Mouse (Mus musculus) large intestine, adult 2 months (tissue): ENCODE measurements around the gene Mmgt2. TPM values are rescaled to one million over a fixed set of nuclear protein-coding genes. Genes with fewer than 3 reads are reported as not detected.
A peak's percentile ranks its signal among the peaks of the same experiment; 100 is the strongest.

ENCODE experiments used
- DNase-seq: peaks from one replicate; pipeline ENCODE4 v3.0.0-alpha.2; 2012; ENCODE audit warnings: low read depth, low spot score
- WGBS: fragments of 180-500 bp; shearing (Covaris S2); methylation state at CpG from one replicate; pipeline ENCODE4 v1.1.7; 2018; 5-methylcytosine and 5-hydroxymethylcytosine counted together
- polyA plus RNA-seq: library from polyadenylated mRNA; depleted of rRNA; stranded (reverse); fragments of >200 nt; gene quantifications from 2 replicates; pipeline ENCODE4 v1.2.3, GENCODE M21; 2012

Gene Mmgt2
- polyA plus RNA-seq, 1 experiment = 36.1 TPM

- 66% methylated on average over 4 of the region's 4 CpGs for WGBS
- no peak for DNase-seq
Measured at GRCm38 (mm10) chr11:62615456-62615855, 33.0 kb upstream of the Mmgt2 start.

DNA sequence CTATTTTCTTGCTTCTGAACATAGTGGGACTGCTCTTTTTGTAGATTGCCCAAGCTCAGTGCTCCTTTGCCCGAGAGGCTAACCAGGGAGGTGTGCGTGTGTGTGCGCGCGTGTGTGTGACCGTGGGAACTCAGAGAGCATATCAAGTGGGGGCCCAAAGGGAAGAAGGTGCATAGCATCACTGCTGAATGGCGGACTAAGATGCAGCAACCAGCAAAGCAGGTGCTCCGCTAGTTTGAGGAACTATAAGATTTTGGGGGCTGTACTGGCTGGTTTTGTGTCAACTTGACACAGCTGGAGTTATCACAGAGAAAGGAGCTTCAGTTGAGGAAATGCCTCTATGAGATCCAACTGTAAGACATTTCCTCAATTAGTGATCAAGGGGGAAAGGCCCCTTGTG lies 27.4 kb upstream of the Mmgt2 start:
- 92% methylated on average over 8 of the region's 8 CpGs for WGBS

DNA sequence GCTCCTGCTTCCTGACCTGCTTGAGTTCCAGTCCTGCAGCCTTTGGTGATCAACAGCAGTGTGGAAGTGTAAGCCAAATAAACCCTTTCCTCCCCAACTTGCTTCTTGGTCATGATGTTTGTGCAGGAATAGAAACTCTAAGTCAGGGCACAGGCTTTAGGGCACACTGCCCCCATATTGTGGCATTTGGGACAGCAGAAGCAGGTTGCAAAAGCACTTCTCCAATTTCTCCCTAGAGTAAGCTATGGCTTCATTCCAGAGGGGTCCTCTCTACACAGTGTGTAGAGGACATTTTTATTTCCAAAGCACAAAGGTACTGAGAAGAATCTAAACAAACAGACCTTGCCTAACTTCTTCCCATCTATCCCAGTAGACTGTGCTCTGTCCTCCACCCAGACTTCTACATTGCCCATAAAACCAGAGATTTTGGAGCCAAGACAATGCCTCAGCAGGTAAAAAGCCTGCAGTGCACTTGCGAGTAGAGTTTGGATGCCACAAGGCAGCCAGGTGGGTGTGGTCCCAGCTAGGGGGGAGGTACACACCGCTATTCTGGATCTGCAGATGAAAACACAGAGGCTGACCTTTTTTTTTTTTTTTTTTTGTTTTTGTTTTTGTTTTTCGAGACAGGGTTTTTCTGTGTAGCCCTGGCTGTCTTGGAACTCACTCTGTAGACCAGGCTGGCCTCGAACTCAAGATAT lies 26.7 kb upstream of the Mmgt2 start:
- DNase-seq = no peak
- WGBS = 74% methylated on average over 4 of the region's 4 CpGs

More for the DNA sequence above, 27.4 kb upstream of the Mmgt2 start:
- DNase-seq = no peak

- WGBS = 63% methylated on average over 4 of the region's 4 CpGs
- DNase-seq = no peak
Measured at GRCm38 (mm10) chr11:62622850-62623249, 25.6 kb upstream of the Mmgt2 start.

DNA sequence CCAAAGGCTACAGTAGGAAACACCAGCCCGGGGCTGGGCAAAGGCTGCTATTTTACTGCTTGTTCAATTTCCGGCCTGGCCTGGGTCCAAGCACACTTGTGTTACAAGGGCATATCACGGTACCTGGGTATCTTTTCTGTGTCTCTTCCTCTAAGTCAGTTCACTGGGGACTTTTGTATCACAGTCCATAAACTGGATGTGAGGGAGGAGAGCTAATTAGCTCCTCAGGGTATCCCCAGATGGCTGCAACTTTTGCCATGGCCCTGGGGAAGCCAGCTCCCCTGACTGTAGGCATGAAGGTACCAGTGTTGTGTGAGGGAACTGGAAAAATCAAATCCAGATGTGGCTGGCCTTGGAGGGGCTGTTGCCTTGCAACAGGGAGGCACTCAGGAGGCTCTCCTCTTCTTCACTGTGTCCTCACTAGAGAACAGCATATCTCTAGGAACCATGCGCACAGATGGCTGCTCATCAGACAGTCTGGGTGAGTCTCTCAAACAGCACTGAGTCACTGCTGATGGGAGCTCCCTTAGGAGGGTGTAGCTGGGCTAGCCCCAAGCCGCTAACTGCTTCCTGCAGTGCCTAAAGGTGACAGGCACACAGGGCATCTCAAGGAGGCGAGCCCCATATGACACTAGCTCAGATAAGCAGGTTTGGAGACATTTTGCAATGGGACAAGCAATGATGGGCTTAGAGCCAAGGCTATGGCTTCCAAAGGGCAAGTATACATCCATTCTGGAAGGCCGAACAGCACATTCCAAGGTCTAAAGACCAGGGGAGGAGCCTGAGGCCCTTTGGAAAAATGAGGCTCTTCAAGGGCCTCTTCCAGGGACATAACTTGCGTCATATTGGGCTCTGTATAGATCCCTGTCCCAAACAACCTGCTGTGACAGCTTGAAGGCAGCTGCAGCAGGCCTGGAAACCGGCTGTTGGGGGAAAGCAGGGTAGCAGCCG lies 23.8 kb upstream of the Mmgt2 start:
- DNase-seq = peak; percentile 99
- 21% methylated on average over 10 of the region's 10 CpGs for WGBS

DNA sequence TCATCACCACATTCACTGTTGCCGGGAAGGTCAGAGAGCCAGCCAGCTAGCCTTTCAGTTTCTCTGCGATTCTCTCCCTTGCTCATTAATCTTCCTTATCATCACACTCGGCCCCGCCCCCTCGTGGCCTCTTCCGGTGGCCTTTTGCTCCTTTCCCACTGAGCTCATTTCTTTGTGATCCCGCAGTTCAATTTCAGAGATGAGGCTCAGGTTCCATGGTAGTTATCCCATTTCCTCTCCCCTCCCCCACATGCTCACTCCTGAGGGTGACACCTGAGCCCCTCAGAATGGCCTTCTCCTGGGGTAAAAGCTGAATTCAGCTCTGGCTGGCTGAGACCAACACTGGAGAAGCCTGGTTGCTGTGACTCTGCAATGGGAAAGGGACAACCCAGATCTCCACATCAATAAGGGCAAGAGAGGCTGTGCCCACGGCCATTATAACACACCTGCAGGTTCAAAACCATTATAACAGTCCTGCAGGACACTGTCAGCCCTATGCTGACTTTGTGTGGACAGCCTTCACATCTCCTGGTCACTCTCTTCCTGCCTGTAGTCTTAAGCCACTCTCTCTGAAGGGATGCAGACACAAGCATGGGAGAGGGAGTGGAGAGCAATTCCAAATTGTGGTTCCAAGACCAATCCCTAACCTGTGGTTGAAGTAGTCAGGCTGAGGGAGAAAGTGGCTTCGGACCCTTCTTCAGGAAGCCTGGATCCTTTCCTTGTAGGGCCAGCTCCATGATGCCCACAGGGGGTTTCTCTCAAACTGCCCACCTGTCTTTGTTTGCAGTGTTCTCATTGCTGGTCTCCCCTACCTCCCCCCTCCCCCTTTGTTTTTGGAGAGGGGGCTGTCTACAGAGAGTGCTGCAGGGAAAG lies 18.9 kb upstream of the Mmgt2 start:
- DNase-seq = no peak
- 15% methylated on average over 9 of the region's 9 CpGs for WGBS

DNA sequence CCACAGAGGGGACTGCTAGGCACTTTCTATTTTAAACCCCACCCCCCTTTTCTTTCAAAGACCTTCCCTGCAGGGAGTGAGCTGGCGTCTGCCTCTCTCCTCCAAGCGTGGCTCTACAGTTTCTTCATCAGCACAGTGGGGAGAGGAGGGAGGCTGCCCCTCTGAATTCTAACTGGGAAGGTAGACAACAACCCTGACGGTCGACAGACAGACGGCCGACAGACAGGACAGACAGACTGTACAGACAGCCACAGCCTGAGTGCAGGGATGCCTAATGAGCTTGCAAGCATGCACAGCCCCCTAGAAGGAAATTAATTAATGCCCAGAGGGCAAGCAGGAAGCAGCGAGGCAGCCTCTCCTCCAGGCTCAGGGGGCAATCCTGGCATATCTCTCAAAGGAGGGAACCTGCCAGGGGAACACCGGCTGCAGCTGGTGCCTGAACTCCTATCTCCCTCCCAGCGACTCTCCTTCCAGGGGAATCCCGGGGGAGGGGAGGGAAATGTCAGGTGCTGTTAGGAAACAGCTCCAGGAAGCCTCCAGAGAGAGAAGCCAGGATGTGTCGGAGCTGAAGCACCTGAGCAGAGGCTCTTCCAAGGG lies 18.1 kb upstream of the Mmgt2 start:
- whole genome bisulfite sequencing = 21% methylated on average over 11 of the region's 11 CpGs
- no peak for DNase-seq

DNA sequence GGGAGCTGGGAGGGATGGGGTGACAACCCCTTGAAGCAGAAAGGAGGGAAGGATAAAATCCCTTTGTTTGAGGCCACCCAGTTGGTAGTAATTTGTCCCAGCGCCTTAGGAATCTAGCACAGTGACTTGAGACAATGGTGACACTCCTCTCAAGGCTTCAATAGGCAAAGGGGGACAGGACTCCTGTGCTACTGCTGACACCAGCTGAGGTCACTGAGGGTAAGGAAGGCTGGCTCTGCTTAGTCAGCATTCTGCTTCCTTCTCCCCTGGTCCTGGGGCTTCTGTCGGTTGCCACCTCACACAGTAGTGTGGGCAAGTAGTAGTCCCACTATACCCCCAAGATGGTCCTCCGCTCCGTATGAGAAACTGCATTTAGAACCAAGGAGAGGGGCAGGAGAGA lies 17.3 kb upstream of the Mmgt2 start:
- DNase-seq = no peak
- 82% methylated on average over 4 of the region's 4 CpGs for WGBS

DNA sequence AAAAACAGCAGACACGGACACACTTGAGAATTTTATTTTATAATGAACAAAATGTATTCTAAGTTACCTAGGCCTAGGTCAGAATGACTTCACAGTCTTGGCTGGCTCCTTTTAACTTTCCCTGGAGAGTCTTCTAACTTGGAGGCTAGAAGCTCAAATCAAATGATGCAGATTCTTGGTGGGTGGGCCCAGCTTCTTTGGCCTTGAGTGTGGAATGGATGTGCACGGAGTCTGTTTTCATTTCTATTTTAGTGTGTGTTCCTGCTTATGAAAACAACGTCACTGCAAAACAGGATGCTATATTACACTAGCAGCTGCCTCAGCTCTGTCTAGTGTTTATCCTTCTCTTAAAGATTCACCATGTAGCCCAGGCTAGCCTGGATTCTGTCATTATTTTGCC lies 13.1 kb upstream of the Mmgt2 start:
- 65% methylated on average over 3 of the region's 3 CpGs for WGBS
- no peak for DNase-seq

DNA sequence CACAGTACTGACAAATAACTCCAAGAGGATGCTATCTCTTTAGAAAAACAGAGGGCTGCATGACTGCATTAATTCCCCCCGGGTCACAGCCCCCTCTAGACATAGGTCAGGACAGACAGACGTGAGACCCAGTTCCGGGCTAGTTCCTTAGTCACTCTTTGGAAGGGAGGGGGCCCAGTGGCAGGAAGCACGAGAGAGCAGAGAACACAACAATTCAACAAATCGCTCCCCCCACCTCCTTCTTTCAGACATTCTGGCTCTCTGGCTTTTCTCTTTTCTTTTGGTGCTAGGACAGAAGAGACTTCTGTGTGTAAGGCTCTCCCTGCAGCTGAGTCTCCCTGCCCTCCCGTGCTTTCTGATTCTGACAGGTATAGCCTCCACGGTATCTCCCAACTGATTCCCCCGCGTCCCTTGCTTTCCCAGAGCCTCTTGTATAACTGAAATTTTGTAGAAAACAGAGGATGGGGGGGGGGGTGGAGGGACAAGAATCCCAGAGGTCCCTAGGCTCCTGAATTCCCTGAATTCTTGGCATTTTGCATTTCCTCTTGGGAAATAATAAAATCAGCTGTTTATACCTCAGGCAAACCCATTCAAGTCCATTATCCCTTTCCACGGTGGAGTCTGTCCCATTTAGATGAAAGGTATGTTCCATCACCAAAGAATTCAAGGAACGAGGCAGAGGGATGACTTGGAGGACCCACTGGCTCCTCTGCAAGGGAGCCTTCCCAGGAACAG lies 12.2 kb upstream of the Mmgt2 start:
- no peak for DNase-seq
- 69% methylated on average over 11 of the region's 11 CpGs for WGBS

- WGBS = 85% methylated on average over 3 of the region's 3 CpGs
- no peak for DNase-seq
Measured at GRCm38 (mm10) chr11:62636840-62637221, 11.6 kb upstream of the Mmgt2 start.

DNA sequence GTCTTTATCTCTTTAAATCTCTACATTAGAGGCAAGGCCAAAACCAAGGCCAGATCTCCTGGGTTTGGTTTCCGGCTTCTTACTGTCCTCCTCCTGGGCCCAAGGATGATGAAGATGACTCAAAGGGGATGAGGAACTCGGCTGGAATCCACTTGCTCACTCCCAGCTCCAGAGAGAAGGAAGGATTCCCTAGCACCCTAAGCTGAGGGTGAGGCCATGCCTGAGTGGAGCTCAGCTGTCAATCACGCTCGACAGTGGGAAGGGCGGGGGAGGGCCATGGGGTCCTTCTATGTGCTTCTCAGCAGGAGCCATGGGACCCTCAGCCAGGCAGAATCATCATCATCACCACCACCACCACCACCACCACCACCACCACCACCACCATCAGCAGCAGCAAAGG lies 11.1 kb upstream of the Mmgt2 start:
- no peak for DNase-seq
- 72% methylated on average over 5 of the region's 5 CpGs for WGBS

GRCm38 (mm10) chr11:62637806-62638205 lies 10.7 kb upstream of the Mmgt2 start:
- 71% methylated on average over 6 of the region's 6 CpGs for WGBS
- DNase-seq = no peak

GRCm38 (mm10) chr11:62638402-62638801 lies 10.1 kb upstream of the Mmgt2 start:
- WGBS = 81% methylated on average over 4 of the region's 4 CpGs
- DNase-seq = no peak

DNA sequence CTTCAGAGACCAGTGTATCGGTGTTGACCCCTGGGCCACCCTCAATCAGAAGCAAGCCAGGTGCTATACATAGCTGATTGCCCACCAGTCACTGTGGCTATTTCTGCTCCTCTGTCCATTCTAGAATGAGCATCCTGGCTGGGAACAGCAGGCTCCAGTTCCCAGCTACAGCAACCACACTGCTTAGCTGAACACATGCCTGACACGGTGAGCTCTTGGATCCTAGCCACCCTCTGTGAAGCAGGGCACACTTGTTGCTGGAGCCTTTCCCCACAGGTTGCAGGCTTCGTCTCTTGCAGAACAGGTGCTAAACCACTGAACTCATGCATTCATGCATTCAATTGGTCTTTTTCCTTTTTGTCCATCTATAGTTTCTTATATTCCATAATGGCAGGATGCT lies 8.1 kb upstream of the Mmgt2 start:
- WGBS = 76% methylated on average over 3 of the region's 3 CpGs
- DNase-seq = no peak

DNA sequence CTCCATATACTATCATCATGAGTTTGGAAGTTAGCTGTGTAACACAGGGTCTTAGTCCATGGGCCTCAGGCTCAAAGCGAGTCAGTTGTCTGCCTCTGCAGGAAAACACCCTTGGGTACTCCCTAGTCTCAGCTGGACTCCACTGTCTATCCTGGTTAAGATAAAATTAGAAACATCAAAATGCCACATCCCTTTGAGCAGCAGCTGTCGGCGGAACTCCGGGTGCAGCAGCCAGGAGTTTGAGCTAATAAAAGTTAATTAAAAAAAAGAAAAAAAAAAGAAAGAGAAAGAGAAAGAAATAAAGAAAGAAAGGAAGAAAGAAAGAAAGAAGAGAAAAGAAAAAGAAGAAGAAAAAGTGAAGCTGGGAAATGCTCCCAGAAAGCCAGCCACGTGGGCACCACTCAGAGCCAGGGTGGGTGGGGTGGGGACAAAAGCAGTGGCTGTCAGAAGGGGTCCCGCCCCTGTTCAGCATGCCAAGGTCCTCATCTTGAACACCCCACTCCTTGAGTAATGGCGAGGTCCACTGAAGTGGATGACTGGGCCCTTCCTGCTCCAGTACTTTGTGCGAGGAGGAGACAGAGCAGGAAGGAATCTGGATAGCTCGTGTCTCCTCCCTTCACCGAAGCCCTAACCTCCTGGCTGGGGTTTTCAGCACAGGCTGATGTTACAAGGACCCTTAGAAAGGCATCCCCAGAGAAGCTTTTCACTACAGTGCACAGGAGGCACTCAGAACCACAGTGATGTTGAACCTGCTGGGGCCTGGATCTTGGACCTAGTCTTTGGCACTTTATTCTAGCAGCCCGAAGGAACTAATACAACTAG lies 6.2 kb upstream of the Mmgt2 start:
- WGBS = 28% methylated on average over 11 of the region's 11 CpGs
- no peak for DNase-seq

DNA sequence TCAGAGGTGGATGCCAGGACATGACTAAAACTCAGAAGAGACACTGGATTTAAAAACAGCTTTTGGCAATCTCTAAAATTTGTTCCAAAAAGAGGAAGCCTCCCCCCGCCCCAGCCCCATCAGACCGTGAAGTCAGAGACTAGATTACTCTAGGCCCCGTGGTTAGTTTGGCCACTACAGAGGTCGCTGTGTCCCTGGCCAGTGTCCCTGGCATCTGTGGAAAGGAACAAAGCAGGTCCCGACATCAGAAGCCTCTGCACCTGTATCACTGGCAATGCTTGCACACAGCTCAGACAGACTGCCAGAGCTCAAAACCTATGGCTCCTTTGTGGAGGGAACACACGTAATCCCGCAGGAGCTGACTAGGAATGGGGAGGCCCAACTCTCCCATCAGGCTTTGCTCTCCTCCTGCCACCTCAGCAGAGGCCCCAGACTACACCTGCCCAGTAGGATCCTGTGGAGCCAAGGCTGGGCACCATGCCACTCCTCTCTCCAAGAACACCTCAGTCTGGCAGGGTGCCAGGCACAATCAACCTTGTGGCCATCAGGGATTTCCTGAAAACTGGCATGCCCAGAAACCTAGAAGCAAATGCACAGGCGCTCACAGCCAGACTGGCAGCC lies 5.3 kb upstream of the Mmgt2 start:
- WGBS = 23% methylated on average over 8 of the region's 8 CpGs
- DNase-seq = peak; percentile 99
